Mouse (Mus musculus): ENCODE measurements around the gene Ppp1ca. TPM values are rescaled to one million over a fixed set of nuclear protein-coding genes. Genes with fewer than 3 reads are reported as not detected.

The Ppp1ca gene
- polyA plus RNA-seq (2017; shearing (Covaris generic)) = 774 TPM

DNA sequence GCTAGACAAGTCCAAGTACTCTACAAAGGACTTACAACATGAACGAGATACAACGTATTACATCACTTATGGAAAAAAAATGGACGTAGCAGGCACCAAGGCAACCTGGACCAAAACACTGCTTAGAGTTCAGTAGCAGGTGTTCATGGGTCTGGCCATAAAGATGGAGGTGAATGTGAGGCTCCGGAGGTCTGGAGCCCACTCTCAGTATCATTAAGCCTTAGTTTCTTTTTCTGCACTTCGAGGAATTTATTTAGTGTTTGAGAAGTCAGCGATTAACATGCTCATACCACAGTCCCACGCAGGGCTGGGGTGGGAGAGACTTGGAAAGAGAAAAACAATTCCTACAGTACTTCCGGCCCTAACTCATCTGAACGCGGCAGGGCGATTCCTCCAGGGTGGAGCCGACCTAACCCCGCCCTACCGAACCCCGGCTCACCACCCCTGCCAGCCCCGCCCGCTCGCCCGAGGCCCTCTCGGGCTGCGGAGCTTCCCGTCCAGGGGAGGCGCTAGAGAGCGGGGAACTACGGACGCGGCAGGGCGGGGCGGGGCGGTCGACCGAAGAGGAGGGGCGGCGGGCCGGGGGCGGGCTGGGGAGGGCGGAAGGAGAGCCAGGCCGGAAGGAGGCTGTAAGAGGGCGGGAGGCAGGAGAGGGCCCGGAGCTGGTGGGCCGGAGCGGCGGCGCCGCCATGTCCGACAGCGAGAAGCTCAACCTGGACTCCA lies at the start of gene Ppp1ca:
Gene Ppp1ca, plus strand, starts transcription at position 538 of the 723 bp plus-strand sequence.

DNA sequence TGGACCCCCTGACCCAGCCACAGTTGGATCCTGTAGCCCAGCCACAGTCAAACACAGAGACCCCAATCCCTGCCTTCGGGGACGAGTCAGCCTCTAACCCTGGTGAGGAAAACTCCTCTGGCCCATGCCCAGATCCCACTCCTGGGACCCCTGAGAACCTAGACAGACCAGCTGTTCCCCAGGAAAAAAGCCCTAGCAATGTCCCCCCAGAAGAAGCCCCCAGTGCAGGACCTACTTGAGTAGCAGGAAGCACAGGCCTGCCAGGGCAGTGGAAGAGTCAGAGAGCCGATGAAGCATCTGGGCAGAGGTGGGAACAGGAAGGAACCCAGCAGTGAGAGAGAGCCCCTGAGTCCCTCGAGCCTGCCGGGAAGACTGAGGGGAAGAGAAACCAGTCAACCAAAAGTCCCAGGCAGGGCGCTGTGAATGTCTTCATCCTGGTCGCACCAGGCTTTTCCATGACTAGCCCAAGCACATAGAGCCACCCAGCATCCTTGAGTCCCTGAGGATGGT lies 48.1 kb upstream of the Ppp1ca start, which contains the start of gene Cabp4:
Gene Cabp4, minus strand, starts transcription at position 275 of the 510 bp plus-strand sequence.

DNA sequence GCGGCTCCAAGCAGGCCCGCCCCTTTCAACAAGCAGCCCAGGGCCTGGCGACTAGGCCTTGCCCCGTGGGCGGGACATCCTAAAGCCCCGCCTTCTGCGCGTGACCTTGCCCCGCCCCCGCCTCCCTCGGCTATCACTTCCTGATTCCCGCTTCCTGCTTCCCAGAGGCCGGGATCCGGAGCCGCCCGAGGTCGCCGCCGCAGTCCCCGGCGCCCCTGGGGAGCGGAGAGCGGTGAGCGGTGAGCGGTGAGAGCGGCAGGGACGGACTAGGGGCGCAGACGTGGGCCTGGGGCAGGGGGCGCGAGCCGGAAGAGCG lies 43.4 kb upstream of the Ppp1ca start, which contains the start of gene Coro1b:
Gene Coro1b, plus strand, starts transcription at position 129 of the 316 bp plus-strand sequence.

DNA sequence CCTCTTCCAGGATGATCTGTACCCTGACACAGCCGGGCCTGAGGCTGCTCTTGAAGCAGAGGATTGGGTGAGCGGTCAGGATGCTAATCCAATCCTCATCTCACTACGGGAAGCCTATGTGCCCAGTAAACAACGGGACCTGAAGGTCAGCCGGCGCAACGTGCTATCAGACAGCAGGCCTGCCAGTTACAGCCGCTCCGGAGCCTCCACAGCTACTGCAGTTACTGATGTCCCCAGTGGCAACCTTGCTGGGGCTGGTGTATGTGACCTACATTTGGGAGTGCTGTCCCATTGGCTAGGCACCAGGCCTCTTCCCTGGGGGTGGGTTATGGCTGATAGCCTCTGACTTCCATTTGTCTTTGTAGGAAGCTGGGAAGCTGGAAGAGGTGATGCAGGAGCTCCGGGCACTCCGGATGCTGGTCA lies 38.6 kb upstream of the Ppp1ca start, which contains the start of gene Ptprcap:
Gene Ptprcap, plus strand, starts transcription at position 373 of the 423 bp plus-strand sequence.

DNA sequence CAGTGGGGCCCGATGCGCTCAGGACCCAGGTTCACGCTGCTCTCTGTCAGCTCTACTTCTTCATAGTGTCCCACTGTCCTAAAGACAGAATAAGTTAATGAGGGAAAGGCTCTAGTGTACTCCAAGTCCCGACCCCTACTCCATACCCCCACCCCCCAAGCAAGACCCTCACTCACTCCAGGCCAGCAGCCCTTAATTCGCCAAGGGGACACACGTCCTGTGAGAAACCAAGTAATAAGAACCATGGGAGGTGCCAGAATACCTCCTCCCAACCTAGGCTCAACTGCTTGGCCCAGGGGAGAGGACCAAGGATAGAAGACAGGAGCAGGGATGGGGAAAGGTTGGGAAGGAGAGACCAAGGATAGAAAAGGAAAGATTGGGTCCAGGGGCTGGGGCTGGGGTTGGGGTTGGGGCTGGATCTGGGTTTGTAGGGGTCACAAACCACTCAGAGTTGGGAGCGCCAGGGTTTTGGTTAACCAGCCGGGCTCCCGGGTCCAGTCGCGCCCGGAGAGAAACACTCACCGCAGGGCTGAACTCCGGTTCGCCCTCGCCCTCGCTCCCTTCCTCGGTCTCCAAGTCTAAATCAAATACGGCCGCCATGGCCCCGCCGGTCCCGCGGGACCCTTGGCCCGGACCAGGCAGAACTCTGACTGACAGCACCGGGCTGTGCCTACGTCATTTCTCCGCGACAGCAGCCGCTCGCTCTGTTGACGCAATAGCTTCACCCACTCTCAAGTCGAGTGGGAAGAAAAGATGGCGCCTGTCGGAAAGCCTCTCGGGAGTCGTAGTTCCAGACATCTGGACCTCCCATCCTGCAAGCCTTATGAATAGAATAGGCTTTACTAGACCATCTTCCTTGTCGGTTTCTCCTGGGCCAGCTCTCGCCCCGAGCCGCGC lies 29.0 kb upstream of the Ppp1ca start, which contains the start of gene Rps6kb2:
Gene Rps6kb2, minus strand, starts transcription at position 709 of the 897 bp plus-strand sequence.

DNA sequence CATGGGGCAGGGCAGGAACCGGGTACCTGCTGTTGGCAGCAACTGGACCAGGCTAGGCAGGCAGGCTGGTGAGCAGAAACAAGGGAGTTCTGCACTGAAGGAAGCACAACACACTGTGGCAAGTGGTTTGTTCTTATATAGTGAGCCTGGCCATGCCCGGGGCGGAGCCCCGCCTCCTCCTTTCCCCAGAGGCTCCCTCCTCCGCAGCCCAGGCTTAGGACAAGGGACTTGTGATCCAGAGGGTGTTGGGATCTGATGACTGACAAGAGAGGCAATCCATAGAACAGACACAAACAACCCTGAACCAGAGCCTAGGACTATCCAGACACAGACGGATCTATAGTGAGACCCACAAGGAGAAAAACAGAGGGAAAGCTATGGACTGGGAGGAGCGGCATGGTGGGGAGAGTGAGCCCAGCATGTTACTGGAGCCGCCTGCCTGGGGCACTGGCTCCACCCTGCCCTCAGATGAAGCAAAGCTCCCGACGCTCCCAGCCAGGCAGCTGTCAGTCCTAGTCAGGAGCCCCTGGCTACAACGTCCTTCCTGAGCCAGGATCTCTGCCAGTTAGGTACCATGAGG lies 16.4 kb upstream of the Ppp1ca start, which contains the start of gene Carns1:
Gene Carns1, minus strand, starts transcription at position 112 of the 580 bp plus-strand sequence.

DNA sequence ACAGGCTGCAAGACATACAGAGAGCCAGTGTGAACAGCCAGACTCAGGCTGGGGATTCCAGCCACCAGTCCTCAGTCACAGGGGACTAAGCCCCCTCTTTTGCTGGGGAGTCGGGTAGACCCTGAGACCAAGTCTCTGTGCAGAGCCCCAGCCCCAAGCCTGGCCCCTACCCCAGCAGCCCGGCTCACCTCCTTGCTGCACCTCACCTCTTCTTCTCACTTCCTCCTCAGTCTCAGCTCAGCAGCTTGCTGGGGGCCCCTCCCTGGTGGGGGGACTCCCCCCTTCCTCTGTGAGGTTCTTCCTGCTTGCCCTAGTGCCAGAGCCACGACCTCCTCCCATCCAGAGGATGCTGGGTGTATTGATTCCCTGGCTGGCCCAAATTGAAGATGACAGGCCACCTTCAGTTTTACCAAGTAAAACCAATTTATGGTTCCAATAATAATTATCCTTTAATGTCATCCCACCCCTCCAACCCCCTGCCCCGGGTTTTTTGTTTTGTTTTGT lies 982 bp upstream of the Ppp1ca start, which contains the start of gene Tbc1d10c:
Gene Tbc1d10c, minus strand, starts transcription at position 454 of the 504 bp plus-strand sequence.

DNA sequence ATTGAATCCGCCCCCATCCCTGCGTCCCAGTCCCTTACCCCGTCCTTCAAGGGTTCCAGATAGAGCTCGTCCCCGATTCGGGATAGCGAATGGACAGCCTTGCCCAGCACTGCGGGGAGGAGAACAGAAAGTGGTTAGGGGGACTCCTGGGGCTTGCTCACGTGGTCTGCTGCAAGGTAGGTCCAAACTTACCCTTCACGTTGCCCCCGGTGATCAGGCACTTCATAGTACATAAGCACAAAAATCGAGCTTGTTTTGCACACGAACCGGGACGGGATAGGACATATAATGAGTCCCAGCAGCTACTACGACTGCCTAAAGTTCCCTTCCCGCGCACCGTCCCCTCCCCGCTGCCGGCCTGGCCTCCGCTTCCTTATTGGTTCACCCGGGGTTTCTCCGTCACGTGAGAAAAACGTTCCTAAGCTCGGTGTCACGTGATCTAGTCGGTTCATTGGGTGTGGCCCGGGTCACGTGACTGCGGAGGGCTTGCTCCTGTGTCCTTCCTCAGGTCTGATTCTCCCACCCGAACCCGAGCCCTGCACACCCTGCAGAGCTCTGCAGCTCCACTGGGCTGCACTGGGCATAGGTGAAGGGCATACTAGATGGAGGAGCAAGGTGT lies 9.5 kb downstream of the Ppp1ca start, which contains the start of gene Rad9a:
Gene Rad9a, minus strand, starts transcription at position 372 of the 619 bp plus-strand sequence.

DNA sequence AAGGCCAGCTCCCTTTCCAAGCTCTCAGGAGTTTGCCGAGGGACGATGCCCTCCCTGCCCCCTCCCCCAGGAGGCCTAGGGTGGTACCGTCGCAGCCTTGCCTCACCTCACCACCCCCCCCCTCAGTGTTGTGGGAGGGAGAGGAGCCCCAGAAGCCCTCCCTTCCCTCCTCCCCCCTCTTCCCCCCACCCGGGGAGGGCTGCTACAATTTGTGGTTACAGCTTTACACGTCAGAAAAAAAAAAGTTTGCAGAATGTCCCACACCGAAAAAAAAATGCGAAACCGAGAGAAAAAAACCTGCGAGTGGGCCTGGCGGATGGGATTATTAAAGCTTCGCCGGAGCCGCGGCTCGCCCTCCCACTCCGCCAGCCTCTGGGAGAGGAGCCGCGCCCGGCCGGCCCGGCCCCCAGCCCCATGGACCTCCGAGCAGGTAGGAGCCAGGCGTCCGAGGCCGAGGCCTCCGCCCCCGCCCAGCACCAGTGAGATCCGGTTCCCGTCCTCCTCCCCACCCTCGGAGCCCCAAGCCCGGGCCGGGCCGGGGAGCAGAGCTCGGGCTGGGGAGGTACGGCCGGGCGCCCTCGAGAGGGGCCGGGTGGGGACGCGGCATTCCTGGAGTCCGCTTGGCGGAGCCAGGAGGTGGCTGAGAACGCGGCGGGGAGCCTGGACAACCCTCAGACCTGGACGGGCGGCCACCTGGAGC lies 22.4 kb downstream of the Ppp1ca start, which contains the start of the genes Clcf1 and AC109138.7:
Gene Clcf1, plus strand, starts transcription at position 168 of the 700 bp plus-strand sequence.
Gene AC109138.7, plus strand, starts transcription at position 287 of the 700 bp plus-strand sequence.

DNA sequence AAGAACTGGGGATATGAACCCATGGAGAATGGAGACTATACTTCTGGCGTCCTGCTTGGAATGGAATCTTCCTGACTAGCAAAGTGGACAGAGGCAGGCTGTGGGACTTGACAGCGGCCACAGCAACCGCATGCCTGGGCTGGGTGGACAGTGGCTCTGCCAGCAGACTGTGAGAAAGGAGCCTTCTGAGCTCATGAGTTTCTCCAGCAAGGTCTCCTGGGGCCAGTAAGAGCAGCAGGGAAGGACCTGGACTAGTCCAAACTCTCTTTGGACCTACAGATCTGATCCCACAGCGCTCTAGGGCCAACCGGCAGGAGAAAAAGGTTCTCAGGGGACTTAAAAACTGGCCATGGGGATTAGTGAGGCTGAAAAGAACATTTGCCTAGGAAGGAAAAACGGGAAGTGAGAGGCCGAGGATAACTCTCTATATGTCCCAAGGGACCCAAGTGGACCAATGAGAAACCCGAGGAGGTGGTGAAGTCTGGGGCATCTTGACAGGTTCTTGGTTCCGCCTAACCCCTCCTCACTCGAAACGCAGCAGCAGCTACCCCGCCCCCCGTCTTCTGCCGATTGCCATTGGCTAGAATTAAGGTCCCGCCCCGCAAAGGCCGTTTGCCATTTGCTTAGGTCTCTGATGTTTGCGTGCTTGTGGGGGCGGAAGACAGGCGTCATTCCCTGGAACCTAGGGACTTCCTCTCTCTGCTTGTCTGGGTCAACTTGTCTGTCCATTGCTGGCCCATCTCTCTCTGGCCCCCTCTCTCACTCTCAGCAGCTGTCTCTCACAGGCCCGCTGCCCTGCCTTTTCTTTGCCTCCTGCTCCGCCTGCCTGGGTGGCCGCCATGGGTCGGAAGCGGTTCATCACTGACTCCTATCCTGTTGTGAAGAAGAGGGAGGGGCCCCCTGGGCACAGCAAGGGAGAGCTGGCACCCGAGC lies 39.7 kb downstream of the Ppp1ca start, which contains the start of gene Pold4:
Gene Pold4, plus strand, starts transcription at position 647 of the 933 bp plus-strand sequence.

Other genes with a start within 250 kb of the Ppp1ca start
- gene Aldh3b3, start 233.4 kb upstream of the Ppp1ca start, polyA plus RNA-seq (2017; shearing (Covaris generic)) = 0.29 TPM
- gene Aldh3b2, start 219.7 kb upstream of the Ppp1ca start, polyA plus RNA-seq (2017; shearing (Covaris generic)) = not detected
- gene Acy3, start 205.5 kb upstream of the Ppp1ca start, polyA plus RNA-seq (2017; shearing (Covaris generic)) = not detected
- not detected for gene Tbx10, start 199.3 kb upstream of the Ppp1ca start, polyA plus RNA-seq (2017; shearing (Covaris generic))
- 12.7 TPM for gene Nudt8, start 191.5 kb upstream of the Ppp1ca start, polyA plus RNA-seq (2017; shearing (Covaris generic))
- 0.85 TPM for gene Gm49405, start 191.4 kb upstream of the Ppp1ca start, polyA plus RNA-seq (2017; shearing (Covaris generic))
- 2.1 TPM for gene Doc2g, start 188.8 kb upstream of the Ppp1ca start, polyA plus RNA-seq (2017; shearing (Covaris generic))
- gene Ndufv1, start 179.3 kb upstream of the Ppp1ca start, polyA plus RNA-seq (2017; shearing (Covaris generic)) = 109 TPM
- 392 TPM for gene Gstp1, start 154.1 kb upstream of the Ppp1ca start, polyA plus RNA-seq (2017; shearing (Covaris generic))
- not detected for gene Gstp2, start 146.0 kb upstream of the Ppp1ca start, polyA plus RNA-seq (2017; shearing (Covaris generic))
- gene Gstp3, start 132.5 kb upstream of the Ppp1ca start, polyA plus RNA-seq (2017; shearing (Covaris generic)) = 42.6 TPM
- gene Cabp2, start 110.5 kb upstream of the Ppp1ca start, polyA plus RNA-seq (2017; shearing (Covaris generic)) = not detected
- gene Cdk2ap2, start 94.9 kb upstream of the Ppp1ca start, polyA plus RNA-seq (2017; shearing (Covaris generic)) = 550 TPM
- 224 TPM for gene Pitpnm1, start 92.1 kb upstream of the Ppp1ca start, polyA plus RNA-seq (2017; shearing (Covaris generic))
- 157 TPM for gene Aip, start 66.2 kb upstream of the Ppp1ca start, polyA plus RNA-seq (2017; shearing (Covaris generic))
- not detected for gene Gpr152, start 52.3 kb upstream of the Ppp1ca start, polyA plus RNA-seq (2017; shearing (Covaris generic))
- not detected for gene Cabp4, start 48.0 kb upstream of the Ppp1ca start, polyA plus RNA-seq (2017; shearing (Covaris generic))
- 214 TPM for gene Coro1b, start 43.4 kb upstream of the Ppp1ca start, polyA plus RNA-seq (2017; shearing (Covaris generic))
- 375 TPM for gene Ptprcap, start 38.5 kb upstream of the Ppp1ca start, polyA plus RNA-seq (2017; shearing (Covaris generic))
- 57.9 TPM for gene Rps6kb2, start 28.7 kb upstream of the Ppp1ca start, polyA plus RNA-seq (2017; shearing (Covaris generic))
- 13.1 TPM for gene Carns1, start 16.6 kb upstream of the Ppp1ca start, polyA plus RNA-seq (2017; shearing (Covaris generic))
- gene Tbc1d10c, start 781 bp upstream of the Ppp1ca start, polyA plus RNA-seq (2017; shearing (Covaris generic)) = 416 TPM
- 28.5 TPM for gene Rad9a, start 9.6 kb downstream of the Ppp1ca start, polyA plus RNA-seq (2017; shearing (Covaris generic))
- gene Clcf1, start 22.2 kb downstream of the Ppp1ca start, polyA plus RNA-seq (2017; shearing (Covaris generic)) = 40.7 TPM
- gene AC109138.7, start 22.3 kb downstream of the Ppp1ca start, polyA plus RNA-seq (2017; shearing (Covaris generic)) = not detected
- 59.6 TPM for gene Pold4, start 39.8 kb downstream of the Ppp1ca start, polyA plus RNA-seq (2017; shearing (Covaris generic))
- 0.32 TPM for gene Ssh3, start 77.1 kb downstream of the Ppp1ca start, polyA plus RNA-seq (2017; shearing (Covaris generic))
- 7.9 TPM for gene Ankrd13d, start 91.1 kb downstream of the Ppp1ca start, polyA plus RNA-seq (2017; shearing (Covaris generic))
- 205 TPM for gene Grk2, start 114.2 kb downstream of the Ppp1ca start, polyA plus RNA-seq (2017; shearing (Covaris generic))
- 59.0 TPM for gene Kdm2a, start 206.2 kb downstream of the Ppp1ca start, polyA plus RNA-seq (2017; shearing (Covaris generic))
- gene Rhod, start 247.4 kb downstream of the Ppp1ca start, polyA plus RNA-seq (2017; shearing (Covaris generic)) = 6.9 TPM